ENCODE assay signal across 16 mouse cellular contexts in genomic region chr2:70248616-70249015, GRCm38 (mm10).
"Had no signal": no experiment of that assay in that cellular context is flagged by ENCODE, and none has a peak within 500 bp of the region (broad histone marks: within the 10 kb centered on the region; RNA-seq: fewer than 3 reads in every experiment).

No protein-coding gene starts in this region.

- H3K4me1 ChIP-seq: liver, embryonic 13.5 days; lung, embryonic 15.5 days; megakaryocyte, embryonic 14.5 days; midbrain, embryonic 10.5 days; midbrain, embryonic 13.5 days had no signal

- H3K27ac ChIP-seq: left cerebral cortex, adult 2 months; liver, embryonic 13.5 days; lung, embryonic 15.5 days; midbrain, embryonic 10.5 days; midbrain, embryonic 13.5 days; stomach, postnatal 0 days had no signal

- H3K4me3 ChIP-seq: left cerebral cortex, adult 2 months; liver, embryonic 13.5 days; lung, embryonic 15.5 days; megakaryocyte, embryonic 14.5 days; midbrain, embryonic 10.5 days; midbrain, embryonic 13.5 days had no signal

- ATAC-seq: intestine, postnatal 0 days; midbrain, embryonic 13.5 days; midbrain, embryonic 16.5 days had no signal

- H3K36me3 ChIP-seq: liver, embryonic 13.5 days; lung, embryonic 15.5 days; midbrain, embryonic 10.5 days; midbrain, embryonic 13.5 days had no signal

- H3K27me3 ChIP-seq: liver, embryonic 13.5 days; lung, embryonic 15.5 days; megakaryocyte, embryonic 14.5 days; midbrain, embryonic 13.5 days had no signal

- DNase-seq: layer of hippocampus, postnatal 36 days; liver, embryonic 13.5 days; lung, postnatal 10 days; lung, postnatal 36 days; right cerebral cortex, adult 18-20 months; right cerebral cortex, postnatal 14 days; right cerebral cortex, postnatal 4 days; thymus, postnatal 25 days had no signal

- H3K4me2 ChIP-seq: liver, embryonic 13.5 days; lung, embryonic 15.5 days; midbrain, embryonic 13.5 days had no signal

- H3K9ac ChIP-seq: liver, embryonic 13.5 days; lung, embryonic 15.5 days; midbrain, embryonic 13.5 days had no signal

- H3K9me3 ChIP-seq: liver, embryonic 13.5 days; lung, embryonic 15.5 days; megakaryocyte, embryonic 14.5 days; midbrain, embryonic 10.5 days; midbrain, embryonic 13.5 days had no signal
